Mouse (Mus musculus) liver, embryonic 18 days (tissue): ENCODE data around the gene Gm6657. TPM values are rescaled to one million over a fixed set of nuclear protein-coding genes. Genes with fewer than 3 reads are reported as not detected.

Source experiments
- polyA plus RNA-seq: library from polyadenylated mRNA; depleted of rRNA; stranded (reverse); fragments of >200 nt; gene quantifications from 2 replicates; pipeline ENCODE4 v1.2.3, GENCODE M21; 2012; rRNA removed

Gene Gm6657
- not detected in 2 replicates for polyA plus RNA-seq

GRCm38 (mm10) chr12:78193942-78194341 is at the start of gene Gm6657:
TSS of gene Gm6657 (plus strand) at chr12:78194242.

GRCm38 (mm10) chr12:78225707-78226518 is 31.9 kb downstream of the Gm6657 start, which contains the start of gene Gphn:
TSS of gene Gphn (plus strand) at chr12:78226379.

Other genes starting within 250 kb of the Gm6657 start
- 7.2 and 7.3 TPM in 2 replicates for gene Gphn, start 32.1 kb downstream of the Gm6657 start, polyA plus RNA-seq